Mouse (Mus musculus) liver, adult (tissue): ENCODE measurements around the gene Lrrc8e.

ENCODE experiments used
- GATA4 ChIP-seq: IDR thresholded peaks from 2 replicates; pipeline ENCODE4 v1.6.1; 2014; ENCODE audit warnings: mild to moderate bottlenecking, low read length; ENCODE audit not compliant: insufficient replicate concordance

Lrrc8e gene

GRCm38 (mm10) chr8:4263105-4263791, 36.6 kb downstream of the Lrrc8e start:
- TF ChIP-seq GATA4, result no peak

GRCm38 (mm10) chr8:4265160-4265914, 38.7 kb downstream of the Lrrc8e start:
- no peak for TF ChIP-seq GATA4

GRCm38 (mm10) chr8:4267627-4268026, 41.0 kb downstream of the Lrrc8e start:
- TF ChIP-seq GATA4, result no peak

GRCm38 (mm10) chr8:4269609-4270008, 43.0 kb downstream of the Lrrc8e start:
- no peak for TF ChIP-seq GATA4

- TF ChIP-seq GATA4, result peak; percentile 31; the same call in 1 of the 2 replicates
These were observed 48.9 kb downstream of the Lrrc8e start, which contains the start of gene Timm44 for GRCm38 (mm10) chr8:4275275-4276110. Gene Timm44 (minus strand): TSS chr8:4275913.

GRCm38 (mm10) chr8:4276111-4276465, 49.5 kb downstream of the Lrrc8e start:
- TF ChIP-seq GATA4, result no peak
